Mouse (Mus musculus): ENCODE data around the gene Ccdc103.

DNA sequence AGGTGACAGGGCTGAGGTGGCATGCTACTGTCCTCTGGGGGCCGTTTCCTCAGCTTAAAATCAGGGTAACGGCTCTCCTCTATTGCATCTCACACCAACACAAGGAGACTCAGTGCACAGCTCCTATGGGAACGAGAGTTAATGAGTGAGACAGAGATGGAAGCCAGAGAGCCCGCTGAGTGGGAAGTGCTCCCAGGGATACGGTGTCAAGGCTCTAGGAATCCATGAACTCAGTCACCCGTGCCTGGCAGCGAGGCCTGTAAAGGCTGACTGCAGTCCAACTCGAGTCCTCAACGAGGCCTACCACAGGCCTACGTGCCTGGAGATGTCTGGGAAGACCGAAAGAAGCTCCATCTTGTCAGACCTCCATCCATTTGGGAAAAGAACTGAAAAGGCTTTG is 22.1 kb upstream of the Ccdc103 start:
- no peak for TF ChIP-seq POLR2A (IDR thresholded peaks at IDR 0.05; ENCODE audit: borderline replicate concordance, insufficient read depth, low read length)
- no peak for TF ChIP-seq CTCF (IDR thresholded peaks at IDR 0.05; ENCODE audit: borderline replicate concordance, insufficient read depth, low read depth, low read length)

All from cerebellum, adult 2 months (tissue).